Comparison of ENCODE assay signal across 8 mouse cellular contexts in the genomic region with DNA sequence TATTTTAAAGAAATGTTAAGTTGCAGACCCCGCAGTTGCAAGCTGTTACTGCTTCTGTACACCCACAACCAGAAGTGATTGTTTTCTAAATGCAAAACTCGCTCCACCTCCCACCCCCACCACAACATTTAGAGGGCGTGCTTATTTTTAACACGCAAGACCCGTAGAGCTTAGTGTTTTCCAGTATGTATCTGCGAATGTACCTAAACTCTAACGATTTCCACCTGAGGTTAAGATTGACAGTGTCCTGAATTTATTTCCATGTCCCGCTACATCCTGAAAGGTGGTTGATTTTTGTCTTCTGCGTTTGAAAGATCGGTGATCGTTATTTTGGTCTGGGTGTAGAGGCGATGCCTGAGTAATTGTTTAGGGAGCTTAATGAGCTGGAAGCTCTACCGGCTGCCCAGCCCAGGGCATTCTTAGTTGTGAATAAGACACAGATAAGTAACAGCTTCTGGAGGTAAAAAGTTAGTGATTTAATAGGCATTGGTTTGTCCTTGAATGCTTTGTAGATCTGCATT. TPM values are rescaled to one million over a fixed set of nuclear protein-coding genes. Genes with fewer than 3 reads are reported as not detected.
DNase-seq lines count a peak whose midpoint lies in the region; ATAC-seq lines count a peak whose summit lies in the region.

No protein-coding gene starts in this region.

- no peak for ATAC-seq in erythroblast, adult 5-6 weeks (replicated peaks; ENCODE audit: low FRiP score, poor library complexity, severe bottlenecking)
- ATAC-seq in CD4-positive, CD25-positive, alpha-beta regulatory T cell, adult 4 months = peak; percentile 13
- ATAC-seq in forebrain, embryonic 11.5 days (replicated peaks; ENCODE audit: low FRiP score) = no peak
- ATAC-seq in neural tube, embryonic 12.5 days (ENCODE audit: low FRiP score, low read depth) = no peak

- no peaks in the 10 kb centered on the region for H3K9me3 ChIP-seq in erythroblast, embryonic 14.5 days (ENCODE audit: control insufficient read depth, low read length)
- no peaks in the 10 kb centered on the region for H3K9me3 ChIP-seq in forebrain, embryonic 11.5 days (ENCODE audit: control insufficient read depth, low read length)
- H3K9me3 ChIP-seq in neural tube, embryonic 12.5 days = no peaks in the 10 kb centered on the region

- no peaks in the 10 kb centered on the region for H3K36me3 ChIP-seq in erythroblast, embryonic 14.5 days (ENCODE audit: control insufficient read depth)
- H3K36me3 ChIP-seq in forebrain, embryonic 11.5 days (ENCODE audit: control insufficient read depth, insufficient read depth, low read length) = no peaks in the 10 kb centered on the region
- no peaks in the 10 kb centered on the region for H3K36me3 ChIP-seq in neural tube, embryonic 12.5 days

- peak overlapping the region; percentile 67; the same call in 1 of the 2 replicates for H3K9ac ChIP-seq in forebrain, embryonic 11.5 days (ENCODE audit: low read length)
- no peak overlapping the region for H3K9ac ChIP-seq in neural tube, embryonic 12.5 days

- DNase-seq in forebrain, embryonic 11.5 days (ENCODE audit: low spot score) = no peak
- DNase-seq in kidney, postnatal 14 days = peak; percentile 18
- DNase-seq in urinary bladder, postnatal 36 days (ENCODE audit: low spot score in 2 of 2) = no peak
- no peak for DNase-seq in thymus, postnatal 10 days (ENCODE audit: low spot score in 2 of 2)

- no peak overlapping the region for H3K27ac ChIP-seq in forebrain, embryonic 11.5 days (ENCODE audit: low read depth, low read length)
- H3K27ac ChIP-seq in neural tube, embryonic 12.5 days = no peak overlapping the region

- peak overlapping the region; percentile 95 for H3K4me2 ChIP-seq in forebrain, embryonic 11.5 days (ENCODE audit: low read depth, low read length, severe bottlenecking)
- H3K4me2 ChIP-seq in neural tube, embryonic 12.5 days (replicated peaks) = peak overlapping the region; percentile 97

- peaks cover 34% of the 10 kb centered on the region for H3K27me3 ChIP-seq in erythroblast, embryonic 14.5 days (ENCODE audit: control insufficient read depth)
- H3K27me3 ChIP-seq in forebrain, embryonic 11.5 days (ENCODE audit: control insufficient read depth, insufficient read depth, low read length) = peaks cover 25% of the 10 kb centered on the region
- H3K27me3 ChIP-seq in neural tube, embryonic 12.5 days (replicated peaks) = peaks cover 39% of the 10 kb centered on the region

- H3K4me1 ChIP-seq in erythroblast, embryonic 14.5 days (ENCODE audit: control insufficient read depth) = peaks cover 24% of the 10 kb centered on the region
- H3K4me1 ChIP-seq in forebrain, embryonic 11.5 days (replicated peaks; ENCODE audit: control insufficient read depth, insufficient read depth, low read length) = peaks cover 9% of the 10 kb centered on the region; the same call in 1 of the 2 replicates
- peaks cover 11% of the 10 kb centered on the region for H3K4me1 ChIP-seq in neural tube, embryonic 12.5 days

- peak overlapping the region; percentile 68 for H3K4me3 ChIP-seq in erythroblast, embryonic 14.5 days (replicated peaks)
- H3K4me3 ChIP-seq in forebrain, embryonic 11.5 days (ENCODE audit: low read depth, low read length) = peak overlapping the region; percentile 70
- peak overlapping the region; percentile 67 for H3K4me3 ChIP-seq in neural tube, embryonic 12.5 days

- 2% methylated on average over 13 of the region's 13 CpGs for WGBS in forebrain, embryonic 11.5 days
- 3% methylated on average over 13 of the region's 13 CpGs for WGBS in neural tube, embryonic 12.5 days

RNA-seq across cellular contexts. Expression of a gene that starts 1.6 kb away (rescaled TPM):
- polyA plus RNA-seq in erythroblast, embryonic 14.5 days (2012) = 0.11 and 0.60 TPM in 2 replicates
- 0.96 TPM in 1 of 2 replicates, not detected in the other for total RNA-seq in erythroblast, adult 5-6 weeks (2015; ENCODE audit: low replicate concordance)
- total RNA-seq in erythroblast, adult 5-6 weeks (2017; ENCODE audit: low replicate concordance) = 2.8 and 11.3 TPM in 2 replicates
- polyA plus RNA-seq in CD4-positive, CD25-positive, alpha-beta regulatory T cell, adult 4 months (2017; shearing (Covaris generic)) = 1 to 10 TPM; 5.0 to 5.9 TPM
- 8.0 and 8.2 TPM in 2 replicates for polyA plus RNA-seq in forebrain, embryonic 11.5 days (2014; fragmentation: Nextera tagmentation; extraction: Ambion mirVana)
- polyA plus RNA-seq in neural tube, embryonic 12.5 days (2016; fragmentation: Nextera tagmentation; extraction: Ambion mirVana) = 7.8 and 9.3 TPM in 2 replicates
